Mouse (Mus musculus) mouse trophoblast stem cell (cell line): ENCODE data around the gene Atg9b.
"Not testable (repeated sequence)": the region's sequence is repeated elsewhere in the genome, so short reads cannot be mapped to it uniquely, and the experiment has no call there.

Source experiments
- in situ Hi-C, 2 experiments: fragments of 300-500 bp; cut with MseI, MboI; formaldehyde crosslinking; loops; 2 replicates in 1 of 2; 3 replicates in 1 of 2; pipeline ENCODE4 v1.15.1; 2025

Atg9b gene

GRCm38 (mm10) chr5:24405389-24405876, 13.5 kb upstream of the Atg9b start:
- in situ Hi-C loops: no loop called here

GRCm38 (mm10) chr5:24404594-24405360, 12.8 kb upstream of the Atg9b start:
- in situ Hi-C loops: no loop called here

DNA sequence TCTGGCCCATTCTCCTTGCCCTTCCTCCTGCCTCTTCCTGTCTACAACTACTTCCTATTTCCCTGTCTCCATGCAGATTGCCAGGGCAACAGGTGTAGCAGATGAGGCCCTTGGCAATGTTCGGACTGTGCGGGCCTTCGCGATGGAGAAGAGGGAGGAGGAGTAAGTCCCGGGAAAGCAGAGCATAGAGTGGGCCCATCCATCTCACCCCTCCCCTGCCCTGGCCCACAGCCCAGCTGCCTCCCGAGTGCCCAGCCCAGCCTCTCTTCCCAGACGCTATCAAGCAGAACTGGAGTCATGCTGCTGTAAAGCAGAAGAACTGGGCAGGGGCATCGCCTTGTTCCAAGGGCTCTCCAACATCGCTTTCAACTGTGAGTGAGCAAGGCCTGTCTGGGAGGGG, 10.0 kb upstream of the Atg9b start:
- in situ Hi-C loops: no loop called here

DNA sequence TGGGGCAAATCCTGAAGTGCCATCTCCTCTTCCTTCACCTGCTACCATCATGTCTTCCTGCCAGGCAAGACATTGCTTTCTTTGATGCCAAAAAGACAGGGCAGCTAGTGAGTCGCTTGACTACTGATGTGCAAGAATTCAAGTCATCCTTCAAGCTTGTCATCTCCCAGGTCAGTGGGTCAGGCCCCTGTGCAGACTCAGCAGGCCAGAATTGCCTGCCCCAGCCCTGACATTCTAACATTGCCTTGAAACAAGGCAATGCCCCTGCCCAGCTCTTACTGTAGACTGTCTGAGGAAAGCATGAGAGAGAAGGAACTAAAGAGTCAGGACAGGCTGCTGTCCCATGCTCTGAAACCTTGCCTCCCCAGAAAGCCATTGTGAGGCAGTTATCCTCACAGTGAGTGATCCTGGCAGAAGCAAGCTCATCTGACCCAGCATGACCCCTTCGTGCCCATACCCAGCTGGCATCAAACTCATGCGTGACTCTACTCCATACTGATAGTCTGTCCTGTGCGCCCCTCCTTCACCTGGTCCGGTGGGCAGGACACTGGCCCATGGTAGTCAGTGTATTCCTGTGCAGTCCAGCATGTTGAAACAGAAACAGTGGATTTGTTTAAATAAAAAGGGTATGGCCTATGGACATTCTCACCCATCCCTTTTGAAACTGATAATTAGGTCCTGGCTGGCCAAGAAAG, 9.1 kb upstream of the Atg9b start:
- in situ Hi-C loops: no loop called here

DNA sequence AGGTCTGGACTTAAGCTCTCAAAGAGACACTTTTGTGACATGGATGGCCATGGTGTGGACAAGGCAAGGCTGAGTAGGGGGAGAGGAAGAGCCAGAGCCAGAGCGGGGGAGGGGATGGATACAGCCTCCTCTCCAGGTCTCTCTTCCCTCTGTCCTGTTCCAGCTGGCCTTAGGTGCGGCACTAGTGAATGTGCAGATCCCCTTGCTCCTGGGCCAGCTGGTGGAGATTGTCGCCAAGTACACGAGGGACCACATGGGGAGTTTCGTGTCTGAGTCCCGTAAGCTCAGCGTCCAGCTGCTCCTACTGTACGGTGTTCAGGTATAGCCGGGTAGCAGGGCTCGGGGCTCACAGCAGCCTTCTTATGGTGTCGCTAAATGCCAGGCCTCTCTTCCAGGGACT, 8.4 kb upstream of the Atg9b start:
- in situ Hi-C loops: no loop called here

DNA sequence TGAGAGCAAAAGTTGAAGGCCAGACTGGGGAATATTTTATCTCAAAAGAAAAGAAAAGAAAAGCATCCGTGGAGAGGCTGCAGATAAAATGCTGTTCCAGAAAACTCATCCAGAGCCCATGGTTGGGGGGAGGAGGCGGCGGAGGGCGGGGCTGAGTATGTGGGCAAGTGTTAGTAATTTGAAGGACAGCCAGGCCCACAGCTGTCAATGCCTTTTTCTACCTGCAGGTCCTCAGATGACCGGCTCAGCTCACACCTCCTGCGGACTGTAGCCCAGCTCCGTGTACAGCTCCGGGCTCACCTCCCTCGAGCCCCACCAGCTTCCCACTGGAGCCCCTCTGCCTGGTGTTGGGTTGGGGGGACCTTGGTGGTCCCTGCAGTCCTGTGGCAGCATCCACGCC, 7.7 kb upstream of the Atg9b start:
- in situ Hi-C loops: no loop called here

- in situ Hi-C loops: not testable (repeated sequence)
Measured at GRCm38 (mm10) chr5:24396254-24396653, 4.3 kb upstream of the Atg9b start.

- in situ Hi-C loops: no loop called here
Measured at GRCm38 (mm10) chr5:24394165-24394894, 2.4 kb upstream of the Atg9b start.

- in situ Hi-C loops: no loop called here
Measured at GRCm38 (mm10) chr5:24393392-24393997, 1.6 kb upstream of the Atg9b start, which contains the start of gene Abcb8. Abcb8 (plus strand) TSS chr5:24393663.

DNA sequence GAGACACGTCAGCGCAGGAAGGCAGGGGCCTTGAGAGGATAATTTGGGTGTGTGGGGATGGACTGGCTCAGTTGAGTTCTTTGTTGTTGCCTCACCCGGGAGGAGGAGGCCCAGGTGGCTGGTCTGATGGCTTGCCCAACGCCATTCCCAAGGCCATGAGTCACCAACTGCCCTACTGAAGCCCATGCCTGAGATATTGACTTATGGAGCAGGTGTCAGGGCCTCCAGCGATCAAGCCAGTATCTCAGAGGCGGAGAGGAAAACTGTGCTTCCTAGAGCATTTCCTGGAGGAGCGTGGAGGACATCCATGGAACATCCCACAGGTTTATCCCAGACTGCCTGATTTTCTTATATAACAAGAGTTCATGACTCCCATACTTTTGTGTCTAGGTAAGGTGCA, 781 bp upstream of the Atg9b start:
- in situ Hi-C loops: no loop called here

DNA sequence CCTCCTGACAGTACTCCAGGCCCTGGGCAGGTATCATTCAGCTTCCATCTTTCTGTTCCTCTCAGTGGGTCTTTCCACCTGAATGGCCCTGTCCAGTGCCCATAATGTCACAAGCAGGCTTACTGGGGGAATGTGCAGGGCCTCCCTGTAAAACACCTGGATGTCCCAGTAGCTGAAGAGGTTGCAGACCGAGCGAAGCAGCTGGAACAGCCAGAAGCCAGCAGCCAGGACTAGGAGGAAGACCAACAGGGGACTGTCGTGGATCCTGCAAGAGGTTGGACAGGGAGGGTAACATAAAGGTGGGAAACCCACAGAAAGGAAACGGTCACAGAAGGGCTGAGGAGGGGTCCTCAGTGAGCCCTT, 2.3 kb downstream of the Atg9b start:
- in situ Hi-C loops: no loop called here

DNA sequence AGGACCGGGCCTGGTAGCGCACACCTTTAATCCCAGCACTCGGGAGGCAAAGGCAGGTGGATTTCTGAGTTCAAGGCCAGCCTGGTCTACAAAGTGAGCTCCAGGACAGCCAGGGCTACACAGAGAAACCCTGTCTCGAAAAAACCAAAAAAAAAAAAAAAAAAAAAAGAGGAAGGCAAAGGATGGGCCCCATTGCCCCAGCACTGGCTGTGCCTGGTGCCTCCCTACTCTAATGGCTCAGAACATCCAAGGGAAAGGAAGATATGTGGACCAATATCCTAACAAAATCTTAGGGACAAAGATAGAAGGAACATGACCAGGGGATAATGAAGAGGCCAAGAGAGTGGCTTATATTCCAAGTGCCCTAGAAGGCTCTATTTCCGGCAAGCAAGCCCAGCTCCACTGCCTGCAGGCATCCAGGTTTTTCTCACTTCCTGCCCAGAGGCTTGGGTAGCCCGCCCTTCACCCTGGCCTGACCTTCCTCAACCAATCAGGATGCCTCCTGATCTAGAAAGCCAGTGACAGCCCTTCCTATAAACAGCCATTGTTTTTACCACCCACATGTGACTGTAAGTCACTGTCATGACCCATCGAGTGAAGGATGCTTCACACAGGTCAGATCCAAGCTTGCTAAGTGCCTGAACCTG, 2.8 kb downstream of the Atg9b start:
- in situ Hi-C loops: no loop called here

DNA sequence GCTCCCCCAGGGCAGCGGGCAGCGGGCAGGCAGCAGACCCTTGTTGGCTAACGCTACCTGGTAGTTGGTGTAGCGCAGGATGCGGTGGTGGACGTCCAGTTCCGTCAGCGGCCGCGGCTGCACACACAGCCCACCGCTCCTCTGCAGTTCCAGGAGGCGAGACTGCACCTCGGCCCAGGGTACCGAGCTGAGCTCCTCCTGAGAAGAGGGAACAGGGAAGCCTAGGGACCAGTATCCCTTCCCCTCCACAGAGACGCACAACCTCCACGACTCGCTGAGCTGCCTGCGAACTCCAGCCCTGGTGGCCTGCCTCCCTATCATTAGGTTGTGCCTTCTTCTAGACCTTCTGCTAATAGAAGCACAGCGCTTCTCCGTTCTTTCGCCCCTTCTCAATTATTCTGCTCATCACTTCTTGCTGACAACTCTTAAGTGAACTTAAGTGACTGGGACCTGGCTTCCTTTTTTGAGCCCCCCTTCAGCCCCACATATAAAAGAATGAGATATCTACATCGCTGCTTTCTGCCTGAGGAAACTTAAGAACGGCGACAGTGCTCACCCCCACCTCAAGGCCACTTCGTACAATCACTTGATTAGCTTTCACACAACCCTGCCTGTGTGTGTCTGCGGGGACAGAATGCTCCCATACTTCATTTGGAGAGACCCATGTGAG, 3.6 kb downstream of the Atg9b start:
- in situ Hi-C loops: no loop called here

DNA sequence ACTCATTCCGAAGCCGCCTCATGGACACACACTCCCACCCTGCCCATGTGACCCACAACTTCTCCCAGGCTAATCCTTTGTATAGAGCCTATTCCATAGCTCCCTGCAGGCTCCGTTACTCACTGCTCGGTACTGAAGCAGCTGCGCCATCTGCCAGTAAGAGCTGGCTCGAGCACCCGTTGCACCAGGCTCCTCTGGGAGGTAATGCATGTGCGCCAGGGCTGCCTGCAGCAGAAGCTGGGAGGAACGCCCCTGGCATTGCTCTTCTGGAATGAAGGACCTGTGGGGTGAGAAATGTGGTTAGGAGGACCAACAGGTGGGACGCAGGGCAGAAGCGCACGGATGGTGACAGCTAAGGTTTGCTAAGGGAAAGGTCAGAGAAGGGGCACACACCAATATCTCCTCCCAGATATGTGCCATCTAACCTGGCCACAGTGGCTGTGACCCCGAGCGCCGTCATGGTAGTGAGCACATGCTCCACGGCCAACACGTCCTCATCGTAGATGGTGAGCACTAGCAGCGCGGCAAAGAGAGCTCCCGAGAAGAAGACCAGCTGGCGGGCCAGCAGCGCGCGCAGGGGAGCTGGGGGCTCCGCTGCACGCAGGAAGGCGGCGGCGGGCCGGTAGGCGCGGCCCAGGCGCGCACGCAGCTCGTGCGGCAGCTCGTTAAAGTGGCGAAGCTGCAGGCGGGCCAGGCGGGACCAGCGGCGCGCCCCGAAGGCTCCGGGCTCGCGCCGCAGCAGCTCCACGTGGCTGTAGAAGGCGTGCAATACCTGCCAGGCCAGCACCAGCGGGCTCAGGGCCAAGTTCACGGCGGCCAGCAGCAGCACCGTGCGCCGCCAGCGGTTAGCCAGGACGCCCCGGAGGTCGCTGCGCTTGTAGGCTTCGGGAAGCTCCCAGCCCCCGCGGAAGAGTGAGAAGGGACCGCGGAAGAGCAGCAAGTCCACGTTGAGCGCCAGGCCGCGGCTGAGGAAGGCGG, 4.4 kb downstream of the Atg9b start:
- in situ Hi-C loops: no loop called here

DNA sequence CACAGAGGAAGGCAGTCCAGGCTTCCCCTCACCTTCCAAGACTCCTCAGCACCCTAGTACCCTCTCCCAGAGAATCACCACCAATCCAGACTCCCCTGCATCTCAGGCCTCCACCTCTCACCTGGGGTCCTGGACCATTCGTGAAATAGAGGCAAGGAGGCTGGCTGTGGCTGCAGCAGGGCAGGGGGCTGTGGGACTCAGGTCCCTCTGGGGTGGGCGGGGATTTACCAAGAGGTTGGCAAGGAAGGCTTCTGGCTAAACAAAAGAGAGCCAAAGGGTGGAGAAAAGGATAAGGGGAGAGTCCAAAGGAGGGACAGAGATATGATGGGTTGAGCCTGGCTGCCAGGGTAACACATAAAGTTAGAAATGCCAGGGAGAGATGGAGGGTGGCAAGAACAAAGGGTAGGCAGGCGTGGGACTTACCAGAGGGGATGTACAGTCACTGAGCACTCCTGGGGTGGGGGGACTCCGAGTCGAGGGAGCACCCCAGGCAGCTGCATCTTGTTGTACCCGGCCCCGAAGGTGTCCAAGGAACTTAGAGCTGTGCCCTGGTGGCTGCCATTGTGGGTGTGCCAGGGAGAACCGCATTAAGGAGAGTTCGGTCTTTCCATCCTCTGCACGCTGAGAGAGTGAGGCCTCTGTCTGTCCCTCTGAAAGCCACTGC, 5.9 kb downstream of the Atg9b start:
- in situ Hi-C loops: no loop called here

DNA sequence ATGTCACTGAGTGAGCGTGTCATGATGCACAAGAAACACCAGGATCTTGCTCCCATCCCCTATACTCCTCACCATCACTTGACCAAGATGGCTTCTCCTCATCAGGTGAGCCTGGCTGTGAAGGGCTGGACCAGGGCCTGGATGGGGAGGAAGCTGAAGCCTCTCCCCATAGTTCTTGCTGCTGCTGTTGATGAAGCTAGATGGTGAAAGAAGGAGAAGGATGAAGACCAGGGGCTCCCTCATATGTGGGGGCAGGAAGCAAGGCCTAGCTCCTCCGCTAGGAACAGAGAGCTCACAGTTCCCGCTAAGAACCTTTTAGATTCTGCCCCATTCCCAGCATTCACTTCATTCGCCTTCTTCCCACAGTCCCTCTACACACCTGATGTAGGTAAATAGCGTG, 6.6 kb downstream of the Atg9b start:
- in situ Hi-C loops: no loop called here

GRCm38 (mm10) chr5:24384407-24384806, 7.5 kb downstream of the Atg9b start:
- in situ Hi-C loops: no loop called here

DNA sequence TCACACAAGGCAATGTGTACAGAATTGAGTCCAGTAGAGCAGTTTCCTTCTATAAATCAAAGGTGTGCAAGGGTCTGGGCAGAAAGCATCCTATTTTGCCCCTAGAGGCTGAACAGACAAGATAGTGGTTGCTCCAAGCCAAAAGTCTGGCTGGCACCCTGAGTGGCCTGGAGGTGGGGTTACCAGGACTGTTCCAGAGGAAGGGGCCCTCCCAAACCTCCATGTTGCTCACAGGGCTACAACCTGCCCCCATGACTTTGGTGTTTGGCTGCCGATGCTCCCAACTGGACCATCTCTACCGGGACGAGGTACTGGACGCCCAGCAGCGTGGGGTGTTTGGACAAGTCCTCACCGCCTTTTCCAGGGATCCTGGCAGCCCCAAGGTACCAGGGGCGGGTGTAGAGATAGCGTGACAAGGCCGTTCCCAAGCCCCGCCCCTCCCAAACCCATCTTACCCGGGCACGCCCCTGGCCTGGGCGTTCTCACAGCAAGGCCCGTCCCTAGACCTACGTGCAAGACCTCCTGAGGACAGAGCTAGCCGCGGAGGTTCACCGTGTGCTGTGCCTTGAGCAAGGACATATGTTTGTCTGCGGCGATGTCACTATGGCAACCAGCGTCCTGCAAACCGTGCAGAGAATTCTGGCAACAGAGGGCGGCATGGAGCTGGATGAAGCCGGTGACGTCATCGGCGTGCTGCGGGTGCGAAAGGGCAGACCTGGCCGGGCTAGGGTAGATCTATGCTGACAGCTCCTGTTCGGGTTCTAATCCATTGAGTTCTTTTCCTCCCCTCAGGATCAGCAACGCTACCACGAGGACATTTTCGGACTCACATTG, 8.7 kb downstream of the Atg9b start:
- in situ Hi-C loops: no loop called here
